Mouse (Mus musculus) ovary, postnatal 10 days (tissue): ENCODE measurements around the gene Trim40.

ENCODE experiments used
- DNase-seq: peaks from one replicate; pipeline ENCODE4 v3.0.0; 2022; ENCODE audit warnings: low spot score

The Trim40 gene

DNA sequence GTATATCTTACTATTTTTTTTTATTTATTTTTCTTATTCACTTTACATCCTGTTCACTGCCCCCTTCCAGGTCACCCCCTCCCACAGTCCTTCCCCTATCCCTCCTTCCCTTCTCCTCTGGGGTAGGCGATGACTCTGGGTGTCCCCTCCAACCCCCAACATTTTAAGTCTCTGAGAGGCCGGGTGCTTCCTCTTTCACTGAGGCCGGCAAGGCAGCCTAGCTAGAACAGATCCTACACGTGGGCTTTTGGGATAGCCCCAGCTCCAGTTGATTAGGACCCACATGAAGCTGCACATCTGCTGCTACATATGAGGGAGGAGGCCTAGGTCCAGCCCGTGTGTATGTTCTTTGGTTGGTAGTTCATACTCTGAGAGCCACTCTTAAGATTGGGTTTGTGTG lies 50.9 kb downstream of the Trim40 start:
- no peak for DNase-seq

DNA sequence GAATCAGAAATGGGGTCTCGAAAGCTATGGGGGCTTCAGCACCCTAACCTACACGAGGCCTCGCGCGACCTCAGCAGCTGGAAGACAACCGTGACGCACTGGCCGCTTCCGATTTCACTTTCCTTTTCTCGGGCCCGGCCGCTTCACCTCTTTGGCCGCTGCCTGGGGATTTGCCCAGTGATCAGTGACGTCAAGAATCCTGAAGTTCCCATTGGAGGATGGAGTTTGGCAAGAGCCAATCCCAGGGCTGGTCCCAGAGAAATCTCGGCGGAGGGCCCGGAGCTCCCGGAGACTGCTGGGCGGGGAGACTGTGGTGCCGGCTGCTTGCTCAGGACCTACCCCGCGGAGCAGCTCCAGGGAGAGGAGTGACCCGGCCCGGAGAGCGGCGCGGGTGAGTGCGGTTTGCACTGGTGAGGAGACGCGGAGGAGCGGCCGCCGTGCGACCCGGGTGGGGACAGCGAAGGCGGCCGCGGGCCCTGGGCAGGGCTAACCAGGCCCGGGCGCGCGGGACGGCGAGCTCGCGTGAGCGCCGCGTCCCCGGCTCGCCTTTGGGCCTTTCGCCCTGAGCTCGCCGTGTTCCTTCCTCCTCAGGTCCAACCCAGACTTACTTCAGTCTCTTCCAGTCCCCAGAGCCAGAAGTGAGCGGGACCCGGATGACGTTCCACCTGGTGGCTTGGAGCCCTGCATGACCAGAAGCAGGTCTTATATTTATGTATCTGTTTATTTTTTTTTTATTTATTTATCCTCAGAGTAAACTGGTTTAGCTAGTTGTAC lies 52.9 kb downstream of the Trim40 start, which contains the start of gene Trim26:
TSS of gene Trim26 (plus strand) at position 261 of the 774 bp plus-strand sequence.
- peak; percentile 98 for DNase-seq

DNA sequence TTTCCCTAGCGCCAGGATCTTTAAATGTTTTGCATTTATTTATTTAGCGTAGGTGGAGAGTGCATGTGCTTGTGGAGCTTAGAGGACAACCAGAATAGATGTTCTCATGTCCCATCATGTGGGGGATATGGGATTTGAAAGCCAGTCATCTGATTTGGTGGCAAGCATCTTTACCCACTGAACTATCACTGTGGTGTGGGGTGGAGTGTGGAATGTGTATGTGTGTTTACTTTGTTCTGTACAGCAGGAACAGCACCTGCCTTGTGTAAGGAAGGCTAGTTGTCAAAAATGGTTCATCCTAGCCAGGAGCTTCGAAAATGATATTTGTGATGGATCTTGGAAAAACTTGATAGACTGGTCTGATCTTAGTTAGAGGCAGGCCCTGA lies 53.5 kb downstream of the Trim40 start:
- no peak for DNase-seq

DNA sequence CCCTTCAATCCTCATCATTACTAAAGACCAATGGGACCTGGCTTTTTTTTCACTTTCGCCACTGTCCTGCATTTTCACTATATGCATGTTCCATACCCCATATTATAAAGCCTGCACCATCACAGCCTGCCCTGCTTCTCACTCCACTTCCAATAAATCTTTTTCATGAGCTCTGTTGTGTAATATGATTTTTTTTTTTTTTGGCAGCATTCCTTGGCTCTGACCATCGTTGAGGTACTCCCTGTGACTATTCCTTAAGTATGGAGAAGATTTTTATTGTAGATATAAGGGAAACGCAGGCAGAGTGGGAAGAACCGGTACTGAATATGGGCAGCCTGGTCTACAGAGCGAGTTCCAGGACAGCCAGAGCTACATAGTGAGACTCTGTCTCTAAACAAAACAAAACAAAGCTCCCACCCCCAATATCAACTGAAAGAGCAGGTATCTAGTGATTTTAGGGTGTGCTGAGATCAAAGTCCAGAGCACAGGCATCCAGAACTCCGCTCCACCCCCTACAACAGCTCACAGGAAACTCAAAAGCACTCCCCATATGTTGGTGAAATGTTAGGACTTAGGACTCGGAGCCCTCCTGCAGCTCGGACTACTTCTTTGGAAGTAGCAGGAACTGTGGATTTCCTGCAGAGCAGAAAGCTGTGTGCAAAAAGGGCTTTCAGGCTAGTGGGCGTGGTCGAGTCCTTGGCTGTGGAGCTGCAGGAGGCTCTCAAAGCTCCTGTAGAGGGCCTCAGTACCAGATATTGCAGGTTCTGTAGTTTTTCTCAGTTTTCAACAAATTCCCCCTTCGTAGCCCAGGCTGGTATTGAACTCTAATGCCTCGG lies 54.1 kb downstream of the Trim40 start:
- no peak for DNase-seq

- no peak for DNase-seq
These were observed 57.2 kb downstream of the Trim40 start for GRCm38 (mm10) chr17:36832694-36833093.
